ENCODE assay signal across 9 mouse cellular contexts in the genomic region with DNA sequence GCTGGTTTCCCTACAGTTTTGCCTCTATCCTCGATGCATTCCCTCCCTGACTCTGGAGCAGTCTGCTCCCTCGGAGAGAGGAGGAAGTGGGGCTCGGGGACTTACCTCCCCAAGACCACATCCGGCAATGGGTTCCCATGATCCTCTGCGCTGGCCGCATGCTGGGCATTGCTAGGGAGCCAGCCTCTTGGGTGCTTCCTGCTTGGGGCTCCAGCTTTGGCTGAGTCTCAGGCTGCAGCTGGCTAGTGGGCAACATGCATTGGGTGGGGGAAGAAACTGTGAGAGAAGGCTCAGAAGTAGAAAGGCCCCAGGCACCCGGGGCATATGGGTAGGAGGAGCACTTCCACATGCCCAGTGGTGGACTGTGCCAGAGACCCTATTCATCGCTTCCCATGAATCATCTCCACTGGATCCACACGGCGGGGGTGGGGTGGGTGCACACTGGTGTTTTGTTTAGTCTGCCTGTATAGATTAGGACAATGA. TPM values are rescaled to one million over a fixed set of nuclear protein-coding genes. Genes with fewer than 3 reads are reported as not detected.
DNase-seq lines count a peak whose midpoint lies in the region; ATAC-seq and TF ChIP-seq lines count a peak whose summit lies in the region.
"Had no signal": no experiment of that assay in that cellular context is flagged by ENCODE, and none has a peak within 500 bp of the region (broad histone marks: within the 10 kb centered on the region; RNA-seq: fewer than 3 reads in every experiment).

No protein-coding gene starts in this region.

- H3K9me3 ChIP-seq in stomach, postnatal 0 days (ENCODE audit: control insufficient read depth, low read length), result no peaks in the 10 kb centered on the region
- H3K9me3 ChIP-seq: limb, embryonic 15.5 days had no signal

- peaks cover under 1% of the 10 kb centered on the region; the same call in 1 of the 2 replicates for H3K79me2 ChIP-seq in macrophage (ENCODE audit: inconsistent target)

- TF ChIP-seq EP300 in stomach, postnatal 0 days (optimal IDR thresholded peaks at IDR 0.05), result no peak

- TF ChIP-seq POLR2A in kidney, adult 2 months (IDR thresholded peaks at IDR 0.05; ENCODE audit: low read depth, low read length), result no peak

- no peak for TF ChIP-seq CTCF in kidney, adult 2 months (conservative IDR thresholded peaks at IDR 0.05; ENCODE audit: insufficient read depth, insufficient read length, low read depth, low read length)
- TF ChIP-seq CTCF in stomach, postnatal 0 days (IDR thresholded peaks at IDR 0.05; ENCODE audit: low read depth), result no peak

- H3K36me3 ChIP-seq in kidney, adult 2 months (ENCODE audit: control insufficient read depth, insufficient read depth, low read length), result no peaks in the 10 kb centered on the region
- H3K36me3 ChIP-seq in macrophage (ENCODE audit: inconsistent target), result no peaks in the 10 kb centered on the region
- no peaks in the 10 kb centered on the region for H3K36me3 ChIP-seq in stomach, postnatal 0 days (ENCODE audit: control insufficient read depth, insufficient read depth, low read length)
- H3K36me3 ChIP-seq: limb, embryonic 15.5 days had no signal

- peak overlapping the region; percentile 5; the same call in 1 of the 2 replicates for H3K4me2 ChIP-seq in stomach, postnatal 0 days (replicated peaks; ENCODE audit: low read depth)
- H3K4me2 ChIP-seq: limb, embryonic 15.5 days had no signal

- peak; percentile 79 for ATAC-seq in granulocyte monocyte progenitor cell, adult 5-6 weeks (replicated peaks; ENCODE audit: poor library complexity, severe bottlenecking)
- ATAC-seq in stomach, postnatal 0 days (ENCODE audit: low FRiP score, low TSS enrichment), result no peak; the same call in 1 of the 2 replicates

- no peak overlapping the region for H3K9ac ChIP-seq in stomach, postnatal 0 days (ENCODE audit: low read length)
- H3K9ac ChIP-seq: limb, embryonic 15.5 days had no signal

- DNase-seq in kidney, adult 2 months, result peak; percentile 56
- no peak for DNase-seq in kidney, adult 9 months
- peak; percentile 95 for DNase-seq in Muller cell, postnatal 12 days (ENCODE audit: inconsistent ontology term)
- DNase-seq in layer of hippocampus, adult 8-10 months (ENCODE audit: low spot score in 2 of 2), result peak; percentile 46 to 68
- no peak for DNase-seq in stomach, postnatal 0 days (ENCODE audit: low spot score)
- no peak for DNase-seq in testis, postnatal 10 days (ENCODE audit: low spot score)

- no peaks in the 10 kb centered on the region for H3K4me1 ChIP-seq in kidney, adult 2 months (ENCODE audit: control insufficient read depth, insufficient read depth, low read length)
- no peaks in the 10 kb centered on the region for H3K4me1 ChIP-seq in stomach, postnatal 0 days (replicated peaks; ENCODE audit: control insufficient read depth, insufficient read depth)

- H3K27me3 ChIP-seq in kidney, adult 2 months (replicated peaks; ENCODE audit: control insufficient read depth, insufficient read depth, low read length), result no peaks in the 10 kb centered on the region
- H3K27me3 ChIP-seq in stomach, postnatal 0 days (ENCODE audit: control insufficient read depth, insufficient read depth, low read length), result no peaks in the 10 kb centered on the region
- H3K27me3 ChIP-seq: limb, embryonic 15.5 days had no signal

- WGBS in kidney, adult 2 months, result 63% methylated on average over 10 of the region's 10 CpGs
- 3% methylated on average over 8 of the region's 10 CpGs for WGBS in macrophage (ENCODE audit: missing documents)
- WGBS in stomach, postnatal 0 days, result 62% methylated on average over 10 of the region's 10 CpGs

- H3K27ac ChIP-seq in kidney, adult 2 months (ENCODE audit: insufficient read depth, low read depth, low read length), result no peak overlapping the region
- H3K27ac ChIP-seq in macrophage, result peak overlapping the region; percentile 93
- H3K27ac ChIP-seq in stomach, postnatal 0 days (replicated peaks), result 0 out of 2 replicates have a peak overlapping the region, but pooled peaks have one; percentile 40
- H3K27ac ChIP-seq: limb, embryonic 15.5 days had no signal

- no peak overlapping the region for H3K4me3 ChIP-seq in kidney, adult 2 months (ENCODE audit: insufficient read depth, low read depth, low read length)
- H3K4me3 ChIP-seq in macrophage (ENCODE audit: inconsistent target), result peak overlapping the region; percentile 30
- H3K4me3 ChIP-seq in stomach, postnatal 0 days (ENCODE audit: low read depth, low read length), result no peak overlapping the region
- H3K4me3 ChIP-seq: limb, embryonic 15.5 days had no signal

RNA-seq across cellular contexts. Expression of a gene that starts 4.7 kb away (rescaled TPM):
- polyA plus RNA-seq in kidney, adult 2 months (2012; rRNA removed), result 277 and 336 TPM in 2 replicates
- total RNA-seq in granulocyte monocyte progenitor cell, adult 5-6 weeks (2014; fragmentation: Nextera tagmentation), result 42.8 and 42.9 TPM in 2 replicates
- total RNA-seq in granulocyte monocyte progenitor cell, adult 5-6 weeks (2017), result 18.9 and 30.2 TPM in 2 replicates
- 100 to 1,000 TPM; 142 to 166 (median 152) TPM for total RNA-seq in layer of hippocampus, adult 8-10 months (2022)
- total RNA-seq in macrophage (2018; cell fraction: chromatin; rRNA removed), result 1,000 to 10,000 TPM in 22 of 26 experiments, 100 to 1,000 TPM in 4; 867 to 1,969 (median 1,342) TPM
- 100 to 1,000 TPM; 407 to 728 (median 545) TPM for total RNA-seq in macrophage (2018; cell fraction: cytosol; rRNA removed)
- 1,000 to 10,000 TPM in 22 of 26 experiments, 100 to 1,000 TPM in 4; 893 to 1,549 (median 1,266) TPM for total RNA-seq in macrophage (2018; cell fraction: nucleus; rRNA removed)
- polyA plus RNA-seq in macrophage (2018), result 290 to 451 TPM (median 423 TPM) in 3 replicates
- 55.3 and 66.5 TPM in 2 replicates for polyA plus RNA-seq in stomach, postnatal 0 days (2015; fragmentation: Nextera tagmentation; extraction: Ambion mirVana)

Comparison
In these comparisons a context has a peak if more than half of its experiments do, and no peak if none do; other contexts are left out.
1. DNase-seq: peak in kidney, adult 2 months (single experiment), Muller cell, postnatal 12 days (single experiment) and layer of hippocampus, adult 8-10 months (2 of 2); none in kidney, adult 9 months (single experiment), stomach, postnatal 0 days (single experiment) and testis, postnatal 10 days (single experiment).